Mouse (Mus musculus): ENCODE results near the gene Alcam. TPM values are rescaled to one million over a fixed set of nuclear protein-coding genes. Genes with fewer than 3 reads are reported as not detected.

Alcam gene
- polyA plus RNA-seq (2012; rRNA removed): 7.6 and 8.3 TPM in 2 replicates

DNA sequence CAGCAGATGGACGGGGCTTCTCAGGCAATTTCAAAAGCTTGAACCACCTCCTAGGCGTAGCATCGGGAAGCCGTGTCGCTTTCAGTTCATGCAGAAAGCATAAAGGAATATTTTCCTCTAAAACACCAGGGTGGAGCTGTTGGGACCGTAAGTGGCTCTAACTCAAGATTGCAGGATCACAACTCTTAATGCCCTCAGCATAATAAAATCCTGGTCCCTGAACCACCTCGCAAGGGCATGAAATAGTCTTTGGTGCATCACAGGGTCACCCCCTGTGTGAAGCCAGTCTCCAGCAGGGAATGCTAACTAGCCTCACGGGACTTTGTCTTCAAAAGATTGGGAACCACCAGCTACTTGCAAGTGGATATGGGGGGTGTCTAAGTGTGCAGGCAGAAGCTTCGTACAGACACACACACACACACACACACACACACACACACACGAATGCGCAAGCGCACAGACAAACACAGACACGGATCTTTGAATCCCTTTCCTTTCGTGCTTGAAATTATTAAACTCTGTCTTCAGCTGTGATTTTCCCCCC lies at the start of gene Alcam:
Gene Alcam, minus strand, starts transcription at position 104 of the 544 bp plus-strand sequence.

